Mouse (Mus musculus): ENCODE data around the gene Cisd3. TPM values are rescaled to one million over a fixed set of nuclear protein-coding genes. Genes with fewer than 3 reads are reported as not detected.

Gene Cisd3
- polyA plus RNA-seq, 1 experiment from 2014 or later: 28.3 TPM

GRCm38 (mm10) chr11:97677842-97678241, 7.8 kb upstream of the Cisd3 start:
- Histone ChIP-seq H3K4me1 (ENCODE audit: control insufficient read depth, insufficient read depth, low read length) (0 out of 2 replicates have a peak, but pooled peaks cover 2% of the 10 kb centered on the region), H3K9ac (replicated peaks; ENCODE audit: low read depth, low read length) (no peak overlapping the region), H3K27me3 (ENCODE audit: control insufficient read depth, insufficient read depth, low read length) (no peaks in the 10 kb centered on the region), H3K9me3 (ENCODE audit: control insufficient read depth, low read length) (no peaks in the 10 kb centered on the region), H3K27ac (ENCODE audit: low read depth, low read length) (no peak overlapping the region), H3K36me3 (ENCODE audit: control insufficient read depth, insufficient read depth, low read length) (peaks cover 72% of the 10 kb centered on the region), H3K4me3 (ENCODE audit: low read depth, low read length) (no peak overlapping the region), H3K4me2 (ENCODE audit: low read depth, low read length) (no peak overlapping the region)
- no peak for ATAC-seq (ENCODE audit: low read depth)
- WGBS: 56% methylated on average over 8 of the region's 8 CpGs

GRCm38 (mm10) chr11:97678301-97678700, 7.3 kb upstream of the Cisd3 start:
- no peak for ATAC-seq (ENCODE audit: low read depth)
- Histone ChIP-seq H3K27ac (ENCODE audit: low read depth, low read length) (no peak overlapping the region; the same call in 1 of the 2 replicates), H3K36me3 (ENCODE audit: control insufficient read depth, insufficient read depth, low read length) (peaks cover 68% of the 10 kb centered on the region), H3K4me1 (ENCODE audit: control insufficient read depth, insufficient read depth, low read length) (0 out of 2 replicates have a peak, but pooled peaks cover 2% of the 10 kb centered on the region), H3K27me3 (ENCODE audit: control insufficient read depth, insufficient read depth, low read length) (no peaks in the 10 kb centered on the region), H3K9ac (replicated peaks; ENCODE audit: low read depth, low read length) (no peak overlapping the region), H3K4me3 (ENCODE audit: low read depth, low read length) (no peak overlapping the region), H3K9me3 (ENCODE audit: control insufficient read depth, low read length) (no peaks in the 10 kb centered on the region), H3K4me2 (ENCODE audit: low read depth, low read length) (no peak overlapping the region)
- WGBS: 80% methylated on average over 15 of the region's 15 CpGs

GRCm38 (mm10) chr11:97680430-97680829, 5.2 kb upstream of the Cisd3 start:
- H3K9ac ChIP-seq (replicated peaks; ENCODE audit: low read depth, low read length): no peak overlapping the region

DNA sequence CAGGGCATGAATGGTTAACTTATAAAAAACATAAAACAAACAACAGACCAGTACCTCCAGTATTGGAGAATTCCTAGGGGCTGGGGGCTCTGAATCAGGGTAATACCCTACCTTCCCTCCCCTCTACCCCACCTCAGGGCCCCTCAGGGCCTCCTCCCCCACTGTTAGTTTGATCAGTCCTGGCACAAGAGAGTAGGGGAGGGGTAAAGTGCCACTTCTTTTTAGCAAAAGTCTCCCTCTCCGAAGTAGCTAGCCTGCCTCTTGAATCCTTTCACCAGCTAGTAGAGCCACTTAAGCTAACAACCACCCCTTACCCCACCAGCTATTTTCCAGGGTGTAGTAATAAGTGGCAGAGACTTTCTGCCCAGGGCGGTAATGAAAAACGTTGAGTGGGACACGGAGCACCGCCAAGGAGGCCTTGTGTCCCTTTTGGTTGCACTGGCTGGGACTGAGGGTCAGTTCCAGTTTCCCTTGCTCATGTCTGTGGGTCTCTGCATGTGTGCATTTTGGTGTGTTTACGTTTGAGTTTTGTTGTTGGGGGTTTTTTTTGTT, 3.0 kb upstream of the Cisd3 start:
- Histone ChIP-seq H3K36me3 (ENCODE audit: control insufficient read depth, insufficient read depth, low read length) (peaks cover 40% of the 10 kb centered on the region), H3K4me3 (ENCODE audit: low read depth, low read length) (no peak overlapping the region), H3K27ac (ENCODE audit: low read depth, low read length) (no peak overlapping the region), H3K4me1 (ENCODE audit: control insufficient read depth, insufficient read depth, low read length) (peaks cover 10% of the 10 kb centered on the region; the same call in 1 of the 2 replicates), H3K27me3 (ENCODE audit: control insufficient read depth, insufficient read depth, low read length) (no peaks in the 10 kb centered on the region), H3K9ac (replicated peaks; ENCODE audit: low read depth, low read length) (no peak overlapping the region), H3K9me3 (ENCODE audit: control insufficient read depth, low read length) (no peaks in the 10 kb centered on the region), H3K4me2 (ENCODE audit: low read depth, low read length) (no peak overlapping the region)
- ATAC-seq (ENCODE audit: low read depth): no peak
- WGBS: 85% methylated on average over 6 of the region's 6 CpGs

More at GRCm38 (mm10) chr11:97680430-97680829, 5.2 kb upstream of the Cisd3 start:
- H3K36me3 ChIP-seq (ENCODE audit: control insufficient read depth, insufficient read depth, low read length): peaks cover 48% of the 10 kb centered on the region
- no peak overlapping the region for H3K4me2 ChIP-seq (ENCODE audit: low read depth, low read length)
- no peaks in the 10 kb centered on the region for H3K9me3 ChIP-seq (ENCODE audit: control insufficient read depth, low read length)
- WGBS: 65% methylated on average over 12 of the region's 12 CpGs
- ATAC-seq (ENCODE audit: low read depth): peak; percentile 61; the same call in 1 of the 2 replicates
- 0 out of 2 replicates have a peak, but pooled peaks cover 2% of the 10 kb centered on the region for H3K4me1 ChIP-seq (ENCODE audit: control insufficient read depth, insufficient read depth, low read length)
- H3K27me3 ChIP-seq (ENCODE audit: control insufficient read depth, insufficient read depth, low read length): no peaks in the 10 kb centered on the region
- H3K4me3 ChIP-seq (ENCODE audit: low read depth, low read length): no peak overlapping the region
- no peak overlapping the region for H3K27ac ChIP-seq (ENCODE audit: low read depth, low read length)

DNA sequence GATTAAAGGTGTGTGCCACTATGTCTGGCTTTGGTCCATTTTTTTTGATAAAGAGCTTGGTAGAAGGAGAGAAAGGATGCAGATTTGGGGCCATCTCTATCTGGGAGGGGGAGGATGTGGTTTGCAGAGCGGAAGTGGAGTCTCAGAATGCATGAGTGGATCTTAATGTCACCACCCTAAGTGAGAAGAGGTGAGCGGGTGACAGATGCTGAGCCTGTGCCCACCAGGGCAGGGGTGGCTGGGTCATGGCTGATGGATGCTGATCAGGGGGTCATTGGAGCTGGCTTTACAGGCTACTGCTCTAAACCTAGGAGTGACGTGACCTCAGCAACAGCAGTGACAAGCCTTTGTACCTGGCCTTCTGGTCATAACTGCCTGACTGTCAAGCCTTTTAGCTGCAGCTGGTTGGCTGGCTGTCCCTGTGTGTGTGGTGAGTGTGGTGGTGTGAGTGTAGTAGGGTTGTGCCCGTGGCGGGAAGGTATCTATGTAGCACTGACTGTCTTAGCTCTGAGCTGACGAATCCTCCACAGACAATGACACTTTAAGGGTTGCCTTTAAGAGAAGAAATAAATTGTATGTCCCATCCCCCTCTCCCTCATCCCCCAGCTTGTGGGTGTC, 1.5 kb upstream of the Cisd3 start:
- WGBS: 75% methylated on average over 6 of the region's 6 CpGs
- Histone ChIP-seq H3K27me3 (ENCODE audit: control insufficient read depth, insufficient read depth, low read length) (no peaks in the 10 kb centered on the region), H3K4me3 (ENCODE audit: low read depth, low read length) (no peak overlapping the region), H3K9me3 (ENCODE audit: control insufficient read depth, low read length) (no peaks in the 10 kb centered on the region), H3K27ac (ENCODE audit: low read depth, low read length) (no peak overlapping the region), H3K36me3 (ENCODE audit: control insufficient read depth, insufficient read depth, low read length) (peaks cover 34% of the 10 kb centered on the region), H3K4me1 (ENCODE audit: control insufficient read depth, insufficient read depth, low read length) (peaks cover 10% of the 10 kb centered on the region; the same call in 1 of the 2 replicates), H3K9ac (replicated peaks; ENCODE audit: low read depth, low read length) (no peak overlapping the region), H3K4me2 (ENCODE audit: low read depth, low read length) (no peak overlapping the region)
- ATAC-seq (ENCODE audit: low read depth): no peak

GRCm38 (mm10) chr11:97684766-97685165, 860 bp upstream of the Cisd3 start:
- Histone ChIP-seq H3K4me3 (ENCODE audit: low read depth, low read length) (no peak overlapping the region), H3K27ac (ENCODE audit: low read depth, low read length) (0 out of 2 replicates have a peak overlapping the region, but pooled peaks have one; percentile 34), H3K4me1 (ENCODE audit: control insufficient read depth, insufficient read depth, low read length) (peaks cover 10% of the 10 kb centered on the region; the same call in 1 of the 2 replicates), H3K9me3 (ENCODE audit: control insufficient read depth, low read length) (no peaks in the 10 kb centered on the region), H3K9ac (replicated peaks; ENCODE audit: low read depth, low read length) (0 out of 2 replicates have a peak overlapping the region, but pooled peaks have one; percentile 8), H3K36me3 (ENCODE audit: control insufficient read depth, insufficient read depth, low read length) (peaks cover 34% of the 10 kb centered on the region), H3K4me2 (ENCODE audit: low read depth, low read length) (peak overlapping the region; percentile 85; the same call in 1 of the 2 replicates), H3K27me3 (ENCODE audit: control insufficient read depth, insufficient read depth, low read length) (no peaks in the 10 kb centered on the region)
- 48% methylated on average over 7 of the region's 7 CpGs for whole genome bisulfite sequencing
- no peak for ATAC-seq (ENCODE audit: low read depth)

GRCm38 (mm10) chr11:97686322-97686908, 789 bp downstream of the Cisd3 start:
- Histone ChIP-seq H3K4me2 (ENCODE audit: low read depth, low read length) (peak overlapping the region; percentile 85), H3K27ac (ENCODE audit: low read depth, low read length) (no peak overlapping the region), H3K27me3 (ENCODE audit: control insufficient read depth, insufficient read depth, low read length) (no peaks in the 10 kb centered on the region), H3K36me3 (ENCODE audit: control insufficient read depth, insufficient read depth, low read length) (peaks cover 34% of the 10 kb centered on the region), H3K9ac (replicated peaks; ENCODE audit: low read depth, low read length) (peak overlapping the region; percentile 60; the same call in 1 of the 2 replicates), H3K4me1 (ENCODE audit: control insufficient read depth, insufficient read depth, low read length) (peaks cover 10% of the 10 kb centered on the region; the same call in 1 of the 2 replicates), H3K9me3 (ENCODE audit: control insufficient read depth, low read length) (no peaks in the 10 kb centered on the region), H3K4me3 (ENCODE audit: low read depth, low read length) (peak overlapping the region; percentile 33; the same call in 1 of the 2 replicates)
- WGBS: 73% methylated on average over 11 of the region's 11 CpGs
- ATAC-seq (ENCODE audit: low read depth): no peak

GRCm38 (mm10) chr11:97687061-97687460, 1.4 kb downstream of the Cisd3 start:
- H3K4me3 ChIP-seq (ENCODE audit: low read depth, low read length): no peak overlapping the region
- H3K9me3 ChIP-seq (ENCODE audit: control insufficient read depth, low read length): no peaks in the 10 kb centered on the region
- no peak for ATAC-seq (ENCODE audit: low read depth)
- H3K27me3 ChIP-seq (ENCODE audit: control insufficient read depth, insufficient read depth, low read length): no peaks in the 10 kb centered on the region
- peaks cover 34% of the 10 kb centered on the region for H3K36me3 ChIP-seq (ENCODE audit: control insufficient read depth, insufficient read depth, low read length)
- 67% methylated on average over 3 of the region's 3 CpGs for WGBS
- H3K4me2 ChIP-seq (ENCODE audit: low read depth, low read length): no peak overlapping the region
- H3K9ac ChIP-seq (replicated peaks; ENCODE audit: low read depth, low read length): no peak overlapping the region
- H3K4me1 ChIP-seq (ENCODE audit: control insufficient read depth, insufficient read depth, low read length): peaks cover 10% of the 10 kb centered on the region; the same call in 1 of the 2 replicates
- H3K27ac ChIP-seq (ENCODE audit: low read depth, low read length): no peak overlapping the region

DNA sequence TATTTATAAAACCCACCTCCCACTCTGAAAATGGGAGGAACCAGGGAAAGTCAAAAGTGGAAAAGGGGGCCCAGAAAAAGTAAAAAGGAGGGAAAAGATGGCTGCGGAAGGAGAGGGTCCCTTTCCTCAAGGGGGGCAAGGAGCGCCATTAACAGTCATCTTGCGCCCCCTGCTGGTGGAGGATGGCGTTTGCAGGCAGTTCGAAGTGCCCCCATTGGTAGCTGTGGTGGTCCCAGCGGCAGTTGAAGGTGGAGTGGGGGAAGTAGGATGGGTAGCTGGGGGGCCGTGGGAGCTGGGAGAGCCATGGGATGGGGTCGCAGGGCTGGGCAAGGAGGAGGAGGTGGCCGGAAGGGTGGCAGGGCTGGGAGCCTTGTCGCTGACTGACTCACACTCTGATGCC, 4.2 kb downstream of the Cisd3 start:
- no peak for ATAC-seq (ENCODE audit: low read depth)
- Histone ChIP-seq H3K4me3 (ENCODE audit: low read depth, low read length) (no peak overlapping the region), H3K36me3 (ENCODE audit: control insufficient read depth, insufficient read depth, low read length) (peaks cover 40% of the 10 kb centered on the region), H3K4me2 (ENCODE audit: low read depth, low read length) (no peak overlapping the region), H3K27me3 (ENCODE audit: control insufficient read depth, insufficient read depth, low read length) (no peaks in the 10 kb centered on the region), H3K4me1 (ENCODE audit: control insufficient read depth, insufficient read depth, low read length) (peaks cover 18% of the 10 kb centered on the region), H3K9ac (replicated peaks; ENCODE audit: low read depth, low read length) (no peak overlapping the region), H3K27ac (ENCODE audit: low read depth, low read length) (no peak overlapping the region), H3K9me3 (ENCODE audit: control insufficient read depth, low read length) (no peaks in the 10 kb centered on the region)
- 27% methylated on average over 10 of the region's 10 CpGs for WGBS

Measured in neural tube, embryonic 14.5 days (tissue).